Mouse (Mus musculus) embryonic fibroblast, embryonic 13.5 days (primary cell): ENCODE measurements at regions not wholly inside any gene's neighbourhood (a gene's known extent, or its start where the extent isn't known, plus 50 kb on each side); places are given as distances from the start of the nearest gene placed in this dataset.

Experiments
- CTCF ChIP-seq: IDR thresholded peaks from 2 replicates; pipeline ENCODE4 v1.5.1; 2011; ENCODE audit warnings: mild to moderate bottlenecking, control low read depth, low read length, moderate library complexity, borderline replicate concordance; ENCODE audit not compliant: insufficient read depth
- POLR2A ChIP-seq: IDR thresholded peaks from 2 replicates; pipeline ENCODE4 v1.6.1; 2011; ENCODE audit warnings: low read depth, mild to moderate bottlenecking, control low read depth, low read length, moderate library complexity

DNA sequence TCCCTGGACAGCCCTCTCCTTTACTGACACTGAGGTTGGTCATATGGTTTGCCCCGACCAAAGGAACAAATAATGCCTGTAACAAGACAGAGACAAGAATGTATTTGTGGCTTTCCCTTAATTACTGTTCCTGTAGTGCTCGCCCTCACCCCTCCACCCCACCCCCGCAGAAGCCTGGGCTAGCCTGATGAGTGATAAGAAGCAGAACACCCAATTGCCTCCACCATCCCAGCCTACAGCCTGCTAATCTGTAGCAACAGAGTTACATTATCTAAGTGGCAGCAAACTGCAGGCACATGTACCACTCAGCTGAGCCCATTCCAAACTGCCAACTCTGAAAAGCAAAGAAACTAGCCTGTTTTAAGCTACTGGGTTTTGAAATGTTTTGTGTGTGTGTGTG lies 124.7 kb upstream of the Nhs start:
- TF ChIP-seq POLR2A (no peak), CTCF (no peak)
